Mouse (Mus musculus) cerebellum, adult 9-10 months (tissue): Measurements from ENCODE around the gene Dgkz.

Source experiments
- DNase-seq: peaks from one replicate; pipeline ENCODE4 v3.0.0; 2022

Gene Dgkz

DNA sequence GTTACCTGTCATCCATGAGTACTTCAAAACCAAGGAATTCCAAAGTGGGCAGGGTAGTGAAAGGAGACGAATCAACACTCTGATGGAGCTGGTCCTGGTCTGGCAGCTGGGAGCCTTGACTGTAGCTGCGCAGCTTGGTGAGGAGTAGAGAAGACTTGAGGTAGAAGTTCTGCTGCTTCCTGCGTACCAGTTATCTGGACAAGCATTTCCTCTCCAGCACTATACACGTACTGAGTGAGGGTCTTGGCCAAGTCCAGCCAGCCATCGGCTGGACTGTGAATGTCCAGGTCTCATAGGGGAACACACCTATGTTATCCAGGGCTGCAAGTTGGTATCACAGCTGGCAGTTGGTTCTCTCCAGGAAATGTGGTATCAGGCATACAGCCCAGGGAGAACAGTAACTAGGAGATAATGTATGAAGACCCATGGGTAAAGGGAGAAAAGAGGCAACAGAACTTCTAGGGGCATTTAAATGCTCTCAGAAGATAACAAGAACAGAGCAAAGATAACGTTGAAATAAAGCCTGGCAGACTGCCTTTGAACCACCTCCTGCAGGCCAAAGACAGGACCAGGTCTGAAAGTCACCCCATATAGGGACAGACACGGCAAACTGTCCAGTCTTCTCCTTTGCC is 59.2 kb downstream of the Dgkz start:
- DNase-seq = no peak

DNA sequence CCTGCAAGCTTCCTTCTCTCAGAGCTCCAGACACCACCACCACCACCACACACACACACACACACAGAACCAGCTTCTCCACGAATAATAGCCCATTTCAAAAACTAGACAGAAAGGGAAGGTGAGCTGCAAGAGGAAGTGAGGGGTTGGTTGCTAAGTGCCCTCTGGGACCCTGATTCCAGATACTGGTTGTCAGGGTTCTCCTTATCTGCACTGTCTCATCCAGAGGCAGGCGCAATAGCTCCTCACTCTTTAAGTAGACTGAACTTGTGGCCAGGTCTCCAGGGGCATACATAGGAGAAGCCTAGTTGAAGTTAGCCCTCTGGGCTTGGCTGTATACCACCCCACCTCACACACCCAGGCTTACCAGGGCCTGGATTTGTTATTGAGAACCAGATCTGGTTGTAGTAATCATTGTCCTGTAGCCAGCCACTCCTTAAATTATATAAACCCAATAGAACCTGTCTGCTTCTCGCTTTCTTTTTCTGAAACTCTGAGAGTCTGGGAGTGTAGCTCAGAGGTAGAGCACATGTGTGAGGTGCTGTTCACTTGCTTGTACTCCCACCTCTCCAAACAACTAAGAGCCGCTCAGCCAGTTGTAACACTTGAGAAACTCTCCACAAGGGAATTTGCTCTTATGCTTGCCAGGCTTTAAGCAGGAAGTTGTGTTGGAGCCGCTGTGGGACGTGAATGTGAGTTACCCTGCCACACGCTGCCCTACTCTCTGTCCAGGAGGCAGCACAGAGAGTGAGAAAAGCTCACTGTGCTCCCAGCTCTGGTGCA is 62.1 kb downstream of the Dgkz start:
- no peak for DNase-seq

DNA sequence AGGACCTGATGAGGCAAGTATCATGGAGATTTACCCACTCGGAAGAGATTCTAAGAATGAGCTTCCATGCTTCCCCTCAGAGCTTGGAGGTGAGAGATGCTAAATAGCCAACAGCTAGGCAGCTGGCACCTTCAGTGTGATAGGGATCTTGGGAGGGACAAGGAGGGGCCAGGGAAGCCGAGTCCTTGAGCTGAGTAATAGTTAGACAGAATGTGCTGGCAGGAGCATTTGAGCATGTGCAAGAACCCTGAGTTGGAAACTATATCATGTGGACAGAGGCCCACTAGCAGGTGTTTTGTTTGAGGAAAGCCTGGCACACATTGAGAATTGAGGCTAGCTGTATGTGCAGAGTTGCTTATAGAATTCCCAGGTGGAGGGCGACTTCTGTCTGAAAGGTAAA is 63.0 kb downstream of the Dgkz start:
- no peak for DNase-seq

DNA sequence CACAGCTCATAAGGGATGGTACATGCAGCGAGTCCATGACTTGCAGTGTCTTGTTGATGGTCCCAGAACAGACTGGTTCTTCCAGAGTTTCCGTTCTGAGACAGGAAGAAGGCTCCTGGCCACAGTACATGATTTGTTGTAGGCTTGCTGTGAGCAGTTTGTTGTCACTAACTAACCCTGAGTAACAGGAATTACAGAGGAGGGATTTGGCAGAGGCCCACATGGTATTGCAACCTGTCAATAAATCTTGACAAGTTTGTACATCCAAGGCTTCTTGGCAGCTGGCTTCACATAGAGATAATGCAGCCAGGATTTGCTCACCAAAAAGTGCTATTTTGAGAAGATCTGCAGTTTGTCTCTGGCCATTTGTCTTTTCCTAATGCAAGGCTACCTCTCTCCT is 69.5 kb downstream of the Dgkz start:
- DNase-seq = no peak

DNA sequence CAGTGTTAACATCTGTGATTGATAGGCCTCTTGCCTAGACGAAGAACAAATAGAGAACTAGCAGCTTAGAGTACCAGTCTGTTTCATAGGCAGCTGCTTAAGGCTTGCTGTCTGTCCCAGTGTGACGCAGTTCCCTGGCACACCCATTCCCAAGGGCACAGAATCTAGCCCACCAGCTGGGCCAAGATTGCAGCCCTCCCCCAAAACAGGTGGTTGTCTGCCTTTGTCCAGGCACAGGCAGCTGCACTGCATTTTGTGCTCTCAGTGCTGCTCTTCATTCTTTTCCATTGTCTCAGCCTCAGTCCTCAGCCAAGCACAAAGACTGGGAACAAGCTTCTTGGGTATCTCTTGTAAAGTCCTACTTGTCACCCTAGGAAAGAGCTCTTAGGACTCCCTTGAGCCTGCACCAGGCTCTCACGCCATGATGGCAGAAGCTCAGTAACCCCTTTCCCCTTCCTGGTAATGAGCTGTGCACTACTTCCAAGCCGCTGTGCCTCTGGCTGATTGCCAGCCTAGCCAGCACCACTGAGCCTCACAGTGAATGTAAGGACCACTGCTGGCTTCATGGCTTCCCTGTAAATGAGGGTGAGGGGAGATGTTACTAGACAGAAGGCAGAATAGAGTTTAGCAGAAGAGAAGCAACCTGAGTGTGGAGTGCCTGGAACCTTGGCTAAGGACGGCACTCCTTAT is 70.9 kb downstream of the Dgkz start:
- DNase-seq = no peak

DNA sequence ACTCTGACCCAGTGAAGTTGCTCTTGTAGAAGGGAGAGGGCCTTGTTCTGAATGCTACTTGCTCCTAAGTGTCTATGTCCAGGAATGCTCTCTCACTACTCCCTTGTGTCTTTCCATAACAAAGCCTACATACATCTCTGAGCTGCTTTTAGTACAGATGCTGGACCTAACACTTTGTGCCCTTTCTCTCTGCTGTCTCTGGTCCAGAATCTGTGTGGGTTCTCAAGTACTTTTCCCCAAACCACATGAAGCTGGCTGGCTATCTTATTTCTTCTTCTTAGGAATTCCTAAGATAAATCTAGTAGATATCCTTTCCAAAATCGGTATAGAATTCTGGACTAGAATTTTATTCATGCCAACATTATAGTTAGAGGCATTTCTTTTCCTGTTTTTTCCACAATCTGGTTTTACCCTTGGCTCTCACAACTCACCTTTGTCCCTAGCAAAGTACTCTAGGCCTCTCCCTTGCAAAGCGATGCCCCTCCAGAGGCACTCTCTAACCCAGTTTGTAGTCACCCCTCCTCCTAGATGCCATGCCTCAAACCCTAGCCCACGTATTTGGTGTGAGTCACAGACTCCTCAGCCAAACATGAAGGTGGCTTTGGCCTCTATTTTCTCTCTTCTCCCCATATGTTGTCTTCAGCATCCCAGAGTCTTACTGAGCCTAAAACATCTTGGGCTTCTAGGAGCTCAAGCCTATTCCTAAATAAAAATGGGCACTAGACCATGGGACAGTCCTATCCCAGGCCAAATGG is 72.3 kb downstream of the Dgkz start:
- DNase-seq = no peak

DNA sequence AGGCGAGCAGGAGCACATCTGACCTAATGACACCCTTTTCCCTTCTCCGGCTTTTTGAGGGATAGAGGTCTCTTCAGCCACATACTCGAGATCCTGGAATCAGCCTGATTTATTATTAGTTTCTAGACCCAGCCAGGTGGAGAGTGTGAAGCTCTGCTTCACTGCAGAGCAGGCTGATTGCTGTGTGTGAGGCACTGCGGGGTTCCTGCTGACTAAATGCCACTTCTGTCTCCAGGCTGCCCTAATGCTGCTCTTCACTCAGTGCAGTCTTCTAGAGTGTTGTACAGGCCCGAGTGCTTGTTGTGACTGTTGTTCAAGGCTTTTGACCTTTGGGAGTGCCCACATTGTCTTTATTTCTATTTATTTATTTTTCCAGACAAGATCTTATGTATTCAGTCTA is 73.3 kb downstream of the Dgkz start:
- peak; percentile 59 for DNase-seq

DNA sequence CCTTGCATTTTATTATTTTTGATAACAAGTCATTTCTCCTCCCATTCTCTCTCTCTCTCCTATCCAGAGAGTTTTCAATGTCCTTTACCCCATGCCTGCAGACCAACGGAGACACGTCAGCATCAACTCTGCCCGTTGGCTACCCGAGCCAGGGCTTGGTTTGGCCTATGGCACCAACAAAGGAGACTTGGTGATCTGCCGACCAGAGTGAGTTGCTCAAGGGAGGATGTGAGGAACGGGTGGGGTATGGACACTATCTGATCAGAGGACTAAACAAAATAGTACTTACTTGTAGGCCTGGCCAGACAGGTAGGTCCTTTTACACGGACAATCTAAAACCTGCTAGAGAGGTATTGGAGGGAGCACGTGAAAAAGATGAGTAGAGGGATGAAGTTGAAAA is 75.2 kb downstream of the Dgkz start:
- no peak for DNase-seq

DNA sequence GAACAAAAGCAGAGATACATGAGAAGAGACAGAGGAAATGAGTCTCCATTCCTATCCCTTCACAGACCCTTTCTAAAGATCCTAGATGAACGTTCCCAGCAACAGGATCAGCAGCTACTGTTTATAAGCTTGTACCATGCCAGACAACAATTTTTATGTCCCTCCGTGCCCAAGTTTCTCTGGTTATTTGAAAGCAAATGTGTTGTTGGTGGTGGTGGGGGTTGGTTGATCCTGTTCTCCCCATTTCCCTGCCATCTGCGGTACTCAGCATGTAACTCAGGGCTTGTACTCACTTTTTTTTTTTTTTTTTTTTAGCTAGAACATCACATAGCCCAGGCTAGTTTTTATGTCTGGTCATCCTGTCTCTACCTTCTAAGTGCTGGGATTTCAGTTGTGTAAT is 76.5 kb downstream of the Dgkz start:
- DNase-seq = no peak

DNA sequence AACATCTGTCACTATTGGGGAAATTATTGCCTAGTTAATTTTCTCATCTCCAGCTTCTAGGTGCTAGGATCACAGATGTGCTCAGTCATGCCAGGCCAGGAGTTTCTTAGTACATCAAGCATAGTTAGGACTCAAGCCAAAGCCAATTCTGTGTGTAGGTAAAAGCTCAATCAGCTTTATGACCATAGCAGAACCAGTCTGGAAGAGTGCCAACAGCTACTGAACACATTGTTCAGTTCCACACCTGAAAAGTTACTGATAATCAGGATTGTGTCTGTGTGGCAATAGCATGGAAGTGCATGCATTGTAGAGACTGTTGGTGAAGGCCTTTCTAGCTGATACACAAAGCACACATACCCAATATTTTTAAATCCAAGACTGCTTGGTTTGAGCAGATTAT is 77.7 kb downstream of the Dgkz start:
- no peak for DNase-seq

DNA sequence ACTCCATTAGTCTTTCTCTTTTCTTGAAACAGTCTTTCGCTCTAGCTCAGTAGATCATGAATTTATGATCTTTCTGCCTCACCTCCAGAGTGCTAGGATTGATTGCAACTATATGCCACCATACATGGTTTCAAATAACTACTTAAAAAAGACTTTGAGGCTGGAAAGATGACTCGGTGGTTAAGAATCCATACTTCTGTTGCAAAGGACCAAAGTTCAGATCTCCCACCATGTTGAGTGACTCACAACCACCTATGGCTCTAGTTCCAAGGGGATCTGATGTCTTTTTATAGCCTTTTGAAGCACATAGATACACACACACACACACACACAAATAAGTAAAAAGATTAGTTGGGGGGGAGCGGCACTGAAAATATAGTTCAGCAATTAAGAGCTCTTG is 80.3 kb downstream of the Dgkz start:
- no peak for DNase-seq

DNA sequence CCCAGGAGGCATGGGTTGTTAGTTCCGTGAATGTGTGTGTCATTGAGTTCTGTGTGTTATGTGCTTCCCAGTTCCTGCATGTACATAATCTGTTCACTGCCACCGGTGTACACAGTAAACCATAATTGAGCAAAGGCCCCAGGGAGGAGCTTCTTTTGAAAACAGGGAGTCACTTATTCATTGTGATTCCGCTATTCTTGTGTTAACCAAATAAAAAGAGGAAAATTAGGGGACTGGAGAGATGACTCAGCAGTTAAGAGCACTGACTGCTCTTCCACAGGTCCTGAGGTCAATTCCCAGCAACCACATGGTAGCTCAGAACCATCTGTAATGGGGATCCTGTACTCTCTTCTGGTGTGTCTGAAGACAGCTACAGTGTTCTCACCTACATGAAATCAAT is 80.9 kb downstream of the Dgkz start:
- DNase-seq = no peak

DNA sequence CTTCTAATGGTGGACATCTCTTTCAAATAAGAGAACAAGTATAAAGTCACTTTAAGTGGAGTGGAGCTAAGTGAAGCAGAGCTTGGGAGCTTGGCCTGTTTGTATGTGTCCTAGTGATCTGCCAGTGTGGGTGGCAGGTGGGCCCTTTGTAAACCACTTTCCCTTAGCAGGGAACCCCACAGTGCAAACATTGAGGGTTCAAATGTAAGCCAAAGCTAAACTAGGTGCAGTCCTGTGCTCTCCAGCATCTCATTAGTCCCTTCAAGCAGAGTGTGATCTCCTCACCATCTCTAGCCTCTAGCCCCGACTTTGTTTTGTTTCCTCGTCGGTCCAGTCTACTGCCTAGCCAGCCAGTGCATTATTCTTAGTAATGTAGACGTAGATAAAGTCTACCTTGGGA is 91.0 kb downstream of the Dgkz start:
- DNase-seq = no peak

DNA sequence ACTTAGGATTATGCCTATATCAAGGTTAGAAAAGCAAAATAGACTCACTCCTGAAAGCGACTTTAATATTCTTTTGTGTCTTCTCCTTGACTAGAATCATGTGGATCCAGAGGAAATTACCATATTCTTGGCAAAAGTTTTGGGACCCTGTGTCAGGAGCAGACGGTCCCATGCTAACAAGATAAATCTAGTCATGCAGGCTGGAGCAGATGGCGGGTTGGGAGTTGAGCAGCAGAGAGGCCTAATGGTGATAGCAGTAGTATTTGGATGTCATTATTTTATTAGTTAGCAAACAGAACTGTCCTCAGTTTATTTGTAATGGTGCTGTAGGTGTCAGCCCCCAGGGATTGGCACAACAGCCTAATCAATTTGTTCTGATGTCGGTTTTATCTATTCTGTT is 91.7 kb downstream of the Dgkz start:
- DNase-seq = peak; percentile 52
